Mouse (Mus musculus): ENCODE data around the gene Rab39b. TPM values are rescaled to one million over a fixed set of nuclear protein-coding genes. Genes with fewer than 3 reads are reported as not detected.

Rab39b gene
- total RNA-seq (2015) (not detected in 2 replicates), total RNA-seq (2017) (not detected in 2 replicates)

DNA sequence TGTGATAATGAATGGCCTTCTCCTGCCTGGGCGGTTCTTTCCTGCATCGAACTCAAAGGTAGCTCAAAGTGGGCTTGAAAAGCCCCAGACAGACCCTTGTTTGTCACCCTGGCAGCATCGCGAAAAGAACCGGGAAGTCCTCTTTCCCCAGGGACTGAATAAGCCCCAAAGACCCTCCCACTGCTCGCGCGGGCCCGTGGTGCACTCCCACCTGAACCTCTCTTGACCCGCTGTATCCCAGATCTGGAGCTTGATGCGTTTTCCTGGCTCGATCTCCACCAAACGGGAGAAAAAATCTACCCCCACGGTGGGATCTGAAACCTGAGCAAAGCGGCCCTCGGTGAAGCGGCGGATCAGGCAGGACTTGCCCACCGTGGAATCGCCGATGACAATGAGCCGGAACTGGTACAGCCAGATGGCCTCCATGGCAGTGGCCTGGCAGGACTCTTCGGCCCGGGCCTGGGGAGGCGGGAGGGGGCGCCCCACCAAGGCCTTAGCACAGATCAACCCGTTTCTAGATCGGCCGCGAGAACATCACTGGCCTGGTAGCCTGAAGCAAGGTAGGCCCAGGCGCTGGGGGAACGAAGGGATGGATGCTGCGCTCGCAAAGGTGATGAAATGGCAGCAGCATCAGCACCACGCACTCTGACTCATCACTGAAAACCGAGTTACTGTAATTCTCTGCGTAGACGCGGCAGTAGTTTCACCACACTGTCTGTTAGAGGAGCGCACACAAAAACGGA, at the start of gene Rab39b:
Gene Rab39b, minus strand, starts transcription at position 650 of the 743 bp plus-strand sequence.
- ATAC-seq (replicated peaks; ENCODE audit: poor library complexity) = peak; percentile 42

DNA sequence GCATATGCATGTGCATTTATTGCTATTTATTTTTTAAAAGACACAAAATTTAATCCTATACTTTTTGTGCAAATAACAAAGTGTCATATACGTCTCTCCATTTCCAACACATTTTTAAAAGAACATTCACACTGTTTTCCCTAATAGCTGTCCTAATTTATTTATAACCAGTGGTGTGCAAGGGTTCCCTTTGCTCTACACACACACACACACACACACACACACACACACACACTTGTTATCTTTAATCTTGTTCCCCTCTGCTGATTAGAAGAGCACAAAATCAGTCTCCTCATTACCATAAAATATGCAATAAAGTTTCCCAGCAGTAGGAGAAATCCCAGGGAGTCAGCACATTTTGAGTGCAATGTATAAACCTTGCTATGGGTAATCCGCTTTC, 508 bp upstream of the Rab39b start:
- no peak for ATAC-seq (replicated peaks; ENCODE audit: poor library complexity)

Other genes starting within 250 kb of the Rab39b start
- 48.5 and 56.9 TPM in 2 replicates for gene Fundc2, start 195.8 kb downstream of the Rab39b start, total RNA-seq (2015)
- 38.6 and 63.3 TPM in 2 replicates for gene Fundc2, start 195.8 kb downstream of the Rab39b start, total RNA-seq (2017)
- gene F8, start 195.6 kb downstream of the Rab39b start, total RNA-seq (2015) = 0.44 and 1.1 TPM in 2 replicates
- 0.37 and 0.78 TPM in 2 replicates for gene F8, start 195.6 kb downstream of the Rab39b start, total RNA-seq (2017)
- gene Cmc4, start 161.6 kb downstream of the Rab39b start, total RNA-seq (2015) = 24.5 and 27.3 TPM in 2 replicates
- gene Cmc4, start 161.6 kb downstream of the Rab39b start, total RNA-seq (2017) = 7.0 and 7.7 TPM in 2 replicates
- gene Mtcp1, start 161.6 kb downstream of the Rab39b start, total RNA-seq (2015) = 6.0 and 6.4 TPM in 2 replicates
- 6.9 and 8.0 TPM in 2 replicates for gene Mtcp1, start 161.6 kb downstream of the Rab39b start, total RNA-seq (2017)
- 50.3 and 50.4 TPM in 2 replicates for gene Brcc3, start 161.6 kb downstream of the Rab39b start, total RNA-seq (2015)
- 35.0 and 40.9 TPM in 2 replicates for gene Brcc3, start 161.6 kb downstream of the Rab39b start, total RNA-seq (2017)
- gene Vbp1, start 63.9 kb downstream of the Rab39b start, total RNA-seq (2015) = 121 and 131 TPM in 2 replicates
- gene Vbp1, start 63.9 kb downstream of the Rab39b start, total RNA-seq (2017) = 144 and 152 TPM in 2 replicates